Mouse (Mus musculus) heart, adult 2 months (tissue): ENCODE data around the gene Chl1.

Source experiments
- CTCF ChIP-seq: fragments of 200-600 bp; IDR thresholded peaks from 2 replicates; pipeline ENCODE4 v1.8.1; 2022; ENCODE audit warnings: antibody characterized with exemption, mild to moderate bottlenecking, moderate library complexity
- POLR2A ChIP-seq: fragments of 200-500 bp; IDR thresholded peaks from 2 replicates; pipeline ENCODE4 v1.6.1; 2011; ENCODE audit warnings: mild to moderate bottlenecking, low read depth, low read length, control low read depth; ENCODE audit not compliant: insufficient read depth

- TF ChIP-seq CTCF (no peak), POLR2A (no peak)
Measured at GRCm38 (mm10) chr6:103533048-103533447, 22.7 kb downstream of the Chl1 start.
